Mouse (Mus musculus) activated CD4-positive, CD25-positive, alpha-beta regulatory T cell, adult 4 months (primary cell): ENCODE results near the gene Sept8. TPM values are rescaled to one million over a fixed set of nuclear protein-coding genes. Genes with fewer than 3 reads are reported as not detected.

Experiments
- ATAC-seq: one replicate; pipeline ENCODE4 v1.8.0; 2017
- polyA plus RNA-seq, 2 experiments: library from polyadenylated mRNA; unstranded; fragments of 100-300 nt; shearing (Covaris generic); gene quantifications; one replicate each; pipeline ENCODE4 v1.2.1; 2017

The Sept8 gene
- polyA plus RNA-seq, 2 experiments from 2014 or later, result 1.0 to 1.4 TPM

- no peak for ATAC-seq
Measured at GRCm38 (mm10) chr11:53585510-53585909, 66.5 kb downstream of the Sept8 start.

DNA sequence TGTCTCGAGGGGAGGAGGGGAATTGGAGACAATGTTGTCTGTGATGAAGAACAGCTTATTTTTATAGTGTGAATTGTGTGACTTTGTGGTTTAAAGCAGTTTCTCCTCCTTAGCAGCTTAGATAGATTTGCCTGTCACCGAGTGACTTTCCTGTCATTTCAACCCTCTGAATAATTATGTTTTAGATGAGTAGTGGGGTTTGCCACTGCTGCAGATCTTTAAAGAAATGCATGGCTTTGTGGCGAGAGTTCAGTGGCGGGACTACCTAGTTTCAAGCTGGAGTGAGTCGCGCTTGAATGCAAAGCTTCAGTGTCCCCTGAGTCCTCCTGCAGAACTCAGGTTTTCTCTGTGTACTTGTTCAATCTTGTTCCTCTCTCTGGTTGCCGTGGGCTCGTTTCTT, 69.2 kb downstream of the Sept8 start:
- ATAC-seq, result no peak

- ATAC-seq, result peak; percentile 88
Measured at GRCm38 (mm10) chr11:53590368-53590768, 71.3 kb downstream of the Sept8 start.

DNA sequence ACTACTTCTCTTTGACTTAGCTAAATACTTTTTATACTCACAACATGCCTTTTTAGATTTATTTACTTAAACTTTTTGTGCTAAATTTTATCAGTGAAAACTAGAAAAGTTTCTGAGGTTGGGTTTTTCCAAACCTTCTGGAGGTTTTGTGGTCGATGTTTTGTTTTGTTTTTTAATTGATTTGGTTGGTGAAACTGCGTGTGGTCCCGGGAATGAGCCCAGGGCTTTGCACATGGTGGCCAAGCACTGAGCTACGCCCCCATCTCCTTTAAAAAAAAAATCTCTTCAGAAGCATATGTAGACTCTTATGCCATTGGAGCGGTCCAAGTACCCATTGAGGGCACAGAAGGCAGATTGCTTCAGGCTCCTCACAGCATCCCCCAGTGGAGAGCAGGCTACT, 72.1 kb downstream of the Sept8 start:
- ATAC-seq, result no peak

Other genes with a start within 250 kb of the Sept8 start
- gene Hspa4, start 218.8 kb upstream of the Sept8 start, polyA plus RNA-seq, result 10 to 100 TPM; 22.3 to 33.7 TPM
- 10 to 100 TPM; 25.2 to 27.5 TPM for gene Zcchc10, start 194.6 kb upstream of the Sept8 start, polyA plus RNA-seq
- gene Aff4, start 168.4 kb upstream of the Sept8 start, polyA plus RNA-seq, result 10 to 100 TPM in 1 of 2 experiments, 1 to 10 TPM in 1; 9.6 to 16.4 TPM
- gene Leap2, start 96.1 kb upstream of the Sept8 start, polyA plus RNA-seq, result not detected
- gene Uqcrq, start 88.4 kb upstream of the Sept8 start, polyA plus RNA-seq, result 100 to 1,000 TPM; 427 to 519 TPM
- gene Gdf9, start 88.2 kb upstream of the Sept8 start, polyA plus RNA-seq, result under 1 TPM in 1 of 2 experiments, not detected in 1; 0.37 TPM
- gene Gm10447, start 62.1 kb upstream of the Sept8 start, polyA plus RNA-seq, result under 1 TPM in 1 of 2 experiments, not detected in 1; 0.33 TPM
- gene Shroom1, start 62.1 kb upstream of the Sept8 start, polyA plus RNA-seq, result under 1 TPM in 1 of 2 experiments, not detected in 1; 0.36 TPM
- gene Gm9837, start 48.8 kb upstream of the Sept8 start, polyA plus RNA-seq, result not detected
- gene Gm9945, start 39.1 kb upstream of the Sept8 start, polyA plus RNA-seq, result not detected
- gene Sowaha, start 39.0 kb upstream of the Sept8 start, polyA plus RNA-seq, result not detected
- 1 to 10 TPM; 5.9 to 7.8 TPM for gene Kif3a, start 48.1 kb downstream of the Sept8 start, polyA plus RNA-seq
- 10 to 100 TPM in 1 of 2 experiments, 1 to 10 TPM in 1; 8.8 to 10.4 TPM for gene Il4, start 99.4 kb downstream of the Sept8 start, polyA plus RNA-seq
- gene Il13, start 115.4 kb downstream of the Sept8 start, polyA plus RNA-seq, result not detected
- 10 to 100 TPM; 43.2 to 44.8 TPM for gene Rad50, start 188.1 kb downstream of the Sept8 start, polyA plus RNA-seq
- gene Il5, start 201.5 kb downstream of the Sept8 start, polyA plus RNA-seq, result under 1 TPM in 1 of 2 experiments, not detected in 1; 0.21 TPM